Mouse (Mus musculus): Measurements from ENCODE around the gene Mmp20. TPM values are rescaled to one million over a fixed set of nuclear protein-coding genes. Genes with fewer than 3 reads are reported as not detected.

Mmp20 gene
- polyA plus RNA-seq, 1 experiment, result not detected

GRCm38 (mm10) chr9:7682081-7682618 is 54.1 kb downstream of the Mmp20 start:
- Histone ChIP-seq H3K27me3 (ENCODE audit: control insufficient read depth, insufficient read depth, low read length, poor library complexity, severe bottlenecking) (no peaks in the 10 kb centered on the region), H3K27ac (ENCODE audit: insufficient read depth, low read length) (no peak overlapping the region), H3K4me1 (ENCODE audit: control insufficient read depth, insufficient read depth, low read length) (no peaks in the 10 kb centered on the region), H3K9ac (ENCODE audit: low read depth, poor library complexity, severe bottlenecking) (no peak overlapping the region), H3K9me3 (replicated peaks; ENCODE audit: control insufficient read depth, insufficient read depth, low read length, poor library complexity, severe bottlenecking) (peaks cover 7% of the 10 kb centered on the region; the same call in 1 of the 2 replicates), H3K36me3 (ENCODE audit: control insufficient read depth, insufficient read depth, low read length, poor library complexity, severe bottlenecking) (no peaks in the 10 kb centered on the region), H3K4me3 (ENCODE audit: low read depth, low read length) (no peak overlapping the region)
- TF ChIP-seq POLR2A (IDR thresholded peaks at IDR 0.05; ENCODE audit: insufficient read depth, low read length) (no peak), EP300 (IDR thresholded peaks at IDR 0.05; ENCODE audit: insufficient read depth, low read depth, low read length) (no peak), CTCF (IDR thresholded peaks at IDR 0.05; ENCODE audit: low read depth, low read length) (no peak)

- H3K4me3 ChIP-seq (ENCODE audit: low read depth, low read length), result no peak overlapping the region
- TF ChIP-seq EP300 (IDR thresholded peaks at IDR 0.05; ENCODE audit: insufficient read depth, low read depth, low read length) (no peak), POLR2A (IDR thresholded peaks at IDR 0.05; ENCODE audit: insufficient read depth, low read length) (no peak), CTCF (IDR thresholded peaks at IDR 0.05; ENCODE audit: low read depth, low read length) (no peak)
- H3K9ac ChIP-seq (ENCODE audit: low read depth, poor library complexity, severe bottlenecking), result no peak overlapping the region
- H3K27me3 ChIP-seq (ENCODE audit: control insufficient read depth, insufficient read depth, low read length, poor library complexity, severe bottlenecking), result no peaks in the 10 kb centered on the region
- H3K36me3 ChIP-seq (ENCODE audit: control insufficient read depth, insufficient read depth, low read length, poor library complexity, severe bottlenecking), result no peaks in the 10 kb centered on the region
- H3K9me3 ChIP-seq (replicated peaks; ENCODE audit: control insufficient read depth, insufficient read depth, low read length, poor library complexity, severe bottlenecking), result no peaks in the 10 kb centered on the region
- H3K27ac ChIP-seq (ENCODE audit: insufficient read depth, low read length), result no peak overlapping the region
- H3K4me1 ChIP-seq (ENCODE audit: control insufficient read depth, insufficient read depth, low read length), result no peaks in the 10 kb centered on the region
These were observed 58.0 kb downstream of the Mmp20 start for GRCm38 (mm10) chr9:7686024-7686423.

DNA sequence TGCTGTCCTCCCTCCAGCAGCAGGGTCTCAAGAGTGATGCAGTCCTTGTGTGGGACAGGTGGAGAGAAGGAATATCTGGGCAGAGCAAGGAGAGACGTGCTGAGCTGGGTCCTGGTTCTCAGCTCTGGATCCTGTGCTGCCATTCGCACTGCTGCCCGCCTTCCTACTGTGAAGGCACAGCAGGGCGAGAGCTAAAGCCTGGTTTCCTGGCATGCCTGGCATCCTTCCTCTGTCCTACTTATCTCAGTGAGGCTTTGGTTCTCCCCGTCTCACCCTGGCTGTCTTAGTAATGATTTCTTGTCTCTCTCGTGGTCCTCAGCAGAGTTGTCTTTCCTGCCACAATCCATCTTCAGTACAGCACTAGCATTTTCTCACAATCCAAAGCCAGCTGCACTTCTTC is 61.8 kb downstream of the Mmp20 start:
- Histone ChIP-seq H3K4me1 (ENCODE audit: control insufficient read depth, insufficient read depth, low read length) (no peaks in the 10 kb centered on the region), H3K36me3 (ENCODE audit: control insufficient read depth, insufficient read depth, low read length, poor library complexity, severe bottlenecking) (no peaks in the 10 kb centered on the region), H3K9ac (ENCODE audit: low read depth, poor library complexity, severe bottlenecking) (no peak overlapping the region), H3K9me3 (replicated peaks; ENCODE audit: control insufficient read depth, insufficient read depth, low read length, poor library complexity, severe bottlenecking) (no peaks in the 10 kb centered on the region), H3K27ac (ENCODE audit: insufficient read depth, low read length) (no peak overlapping the region), H3K4me3 (ENCODE audit: low read depth, low read length) (no peak overlapping the region), H3K27me3 (ENCODE audit: control insufficient read depth, insufficient read depth, low read length, poor library complexity, severe bottlenecking) (no peaks in the 10 kb centered on the region)
- TF ChIP-seq POLR2A (IDR thresholded peaks at IDR 0.05; ENCODE audit: insufficient read depth, low read length) (no peak), EP300 (IDR thresholded peaks at IDR 0.05; ENCODE audit: insufficient read depth, low read depth, low read length) (no peak), CTCF (IDR thresholded peaks at IDR 0.05; ENCODE audit: low read depth, low read length) (no peak)

- no peaks in the 10 kb centered on the region for H3K36me3 ChIP-seq (ENCODE audit: control insufficient read depth, insufficient read depth, low read length, poor library complexity, severe bottlenecking)
- H3K27ac ChIP-seq (ENCODE audit: insufficient read depth, low read length), result no peak within 1 kb of the TSS
- no peaks in the 10 kb centered on the region for H3K9me3 ChIP-seq (replicated peaks; ENCODE audit: control insufficient read depth, insufficient read depth, low read length, poor library complexity, severe bottlenecking)
- H3K27me3 ChIP-seq (ENCODE audit: control insufficient read depth, insufficient read depth, low read length, poor library complexity, severe bottlenecking), result no peaks in the 10 kb centered on the region
- no peak within 1 kb of the TSS for H3K4me3 ChIP-seq (ENCODE audit: low read depth, low read length)
- TF ChIP-seq POLR2A (IDR thresholded peaks at IDR 0.05; ENCODE audit: insufficient read depth, low read length) (no peak), EP300 (IDR thresholded peaks at IDR 0.05; ENCODE audit: insufficient read depth, low read depth, low read length) (no peak), CTCF (IDR thresholded peaks at IDR 0.05; ENCODE audit: low read depth, low read length) (no peak)
- no peaks in the 10 kb centered on the region for H3K4me1 ChIP-seq (ENCODE audit: control insufficient read depth, insufficient read depth, low read length)
- H3K9ac ChIP-seq (ENCODE audit: low read depth, poor library complexity, severe bottlenecking), result no peak within 1 kb of the TSS
These were observed 63.8 kb downstream of the Mmp20 start, which contains the start of gene Mmp7 for GRCm38 (mm10) chr9:7691790-7692189. TSS of gene Mmp7 (plus strand) at chr9:7692090.

- no peak overlapping the region for H3K4me3 ChIP-seq (ENCODE audit: low read depth, low read length)
- TF ChIP-seq CTCF (IDR thresholded peaks at IDR 0.05; ENCODE audit: low read depth, low read length), result no peak
- no peak for TF ChIP-seq POLR2A (IDR thresholded peaks at IDR 0.05; ENCODE audit: insufficient read depth, low read length)
- TF ChIP-seq EP300 (IDR thresholded peaks at IDR 0.05; ENCODE audit: insufficient read depth, low read depth, low read length), result no peak
- no peak overlapping the region for H3K27ac ChIP-seq (ENCODE audit: insufficient read depth, low read length)
- H3K4me1 ChIP-seq (ENCODE audit: control insufficient read depth, insufficient read depth, low read length), result no peaks in the 10 kb centered on the region
- no peaks in the 10 kb centered on the region for H3K9me3 ChIP-seq (replicated peaks; ENCODE audit: control insufficient read depth, insufficient read depth, low read length, poor library complexity, severe bottlenecking)
- H3K36me3 ChIP-seq (ENCODE audit: control insufficient read depth, insufficient read depth, low read length, poor library complexity, severe bottlenecking), result no peaks in the 10 kb centered on the region
- no peaks in the 10 kb centered on the region for H3K27me3 ChIP-seq (ENCODE audit: control insufficient read depth, insufficient read depth, low read length, poor library complexity, severe bottlenecking)
- no peak overlapping the region for H3K9ac ChIP-seq (ENCODE audit: low read depth, poor library complexity, severe bottlenecking)
These were observed 65.9 kb downstream of the Mmp20 start for GRCm38 (mm10) chr9:7693961-7694360.

- Histone ChIP-seq H3K4me1 (ENCODE audit: control insufficient read depth, insufficient read depth, low read length) (no peaks in the 10 kb centered on the region), H3K4me3 (ENCODE audit: low read depth, low read length) (no peak overlapping the region), H3K9ac (ENCODE audit: low read depth, poor library complexity, severe bottlenecking) (no peak overlapping the region), H3K9me3 (replicated peaks; ENCODE audit: control insufficient read depth, insufficient read depth, low read length, poor library complexity, severe bottlenecking) (no peaks in the 10 kb centered on the region), H3K27me3 (ENCODE audit: control insufficient read depth, insufficient read depth, low read length, poor library complexity, severe bottlenecking) (no peaks in the 10 kb centered on the region), H3K27ac (ENCODE audit: insufficient read depth, low read length) (no peak overlapping the region), H3K36me3 (ENCODE audit: control insufficient read depth, insufficient read depth, low read length, poor library complexity, severe bottlenecking) (no peaks in the 10 kb centered on the region)
- TF ChIP-seq CTCF (IDR thresholded peaks at IDR 0.05; ENCODE audit: low read depth, low read length) (no peak), EP300 (IDR thresholded peaks at IDR 0.05; ENCODE audit: insufficient read depth, low read depth, low read length) (no peak), POLR2A (IDR thresholded peaks at IDR 0.05; ENCODE audit: insufficient read depth, low read length) (no peak)
These were observed 67.6 kb downstream of the Mmp20 start for GRCm38 (mm10) chr9:7695646-7696045.
